Mouse (Mus musculus): ENCODE data around the gene Eps15l1. TPM values are rescaled to one million over a fixed set of nuclear protein-coding genes. Genes with fewer than 3 reads are reported as not detected.

The Eps15l1 gene
- polyA plus RNA-seq, 1 experiment: 91.4 TPM

- Histone ChIP-seq H3K4me3 (ENCODE audit: control insufficient read depth, insufficient read depth, low read length) (no peak overlapping the region), H3K27ac (ENCODE audit: control insufficient read depth, insufficient read depth, low read length) (no peak overlapping the region), H3K27me3 (ENCODE audit: control insufficient read depth, insufficient read depth, low read length) (no peaks in the 10 kb centered on the region), H3K36me3 (ENCODE audit: control insufficient read depth, insufficient read depth, low read length) (no peaks in the 10 kb centered on the region), H3K4me1 (replicated peaks; ENCODE audit: control insufficient read depth, insufficient read depth, low read length) (peaks cover 20% of the 10 kb centered on the region)
- TF ChIP-seq POLR2A (IDR thresholded peaks at IDR 0.05; ENCODE audit: control insufficient read depth, extremely low read depth, insufficient read depth, low read length, poor library complexity): no peak
- no peak for TF ChIP-seq CTCF (IDR thresholded peaks at IDR 0.05; ENCODE audit: borderline replicate concordance, control insufficient read depth, extremely low read depth, insufficient read depth, low read length, poor library complexity)
- DNase-seq: no peak
- WGBS: 94% methylated on average over 3 of the region's 3 CpGs
These were observed 92.1 kb downstream of the Eps15l1 start for GRCm38 (mm10) chr8:72329116-72329515.

GRCm38 (mm10) chr8:72324708-72325107, 96.6 kb downstream of the Eps15l1 start:
- H3K27ac ChIP-seq (ENCODE audit: control insufficient read depth, insufficient read depth, low read length): no peak overlapping the region
- no peaks in the 10 kb centered on the region; the same call in 1 of the 2 replicates for H3K27me3 ChIP-seq (ENCODE audit: control insufficient read depth, insufficient read depth, low read length)
- no peak overlapping the region for H3K4me3 ChIP-seq (ENCODE audit: control insufficient read depth, insufficient read depth, low read length)
- DNase-seq: no peak
- WGBS: 96% methylated on average over 2 of the region's 2 CpGs
- H3K36me3 ChIP-seq (ENCODE audit: control insufficient read depth, insufficient read depth, low read length): peaks cover 11% of the 10 kb centered on the region
- no peak for TF ChIP-seq CTCF (IDR thresholded peaks at IDR 0.05; ENCODE audit: borderline replicate concordance, control insufficient read depth, extremely low read depth, insufficient read depth, low read length, poor library complexity)
- no peak for TF ChIP-seq POLR2A (IDR thresholded peaks at IDR 0.05; ENCODE audit: control insufficient read depth, extremely low read depth, insufficient read depth, low read length, poor library complexity)
- H3K4me1 ChIP-seq (replicated peaks; ENCODE audit: control insufficient read depth, insufficient read depth, low read length): peaks cover 32% of the 10 kb centered on the region

GRCm38 (mm10) chr8:72324036-72324706, 97.1 kb downstream of the Eps15l1 start:
- Histone ChIP-seq H3K27me3 (ENCODE audit: control insufficient read depth, insufficient read depth, low read length) (peaks cover 3% of the 10 kb centered on the region; the same call in 1 of the 2 replicates), H3K27ac (ENCODE audit: control insufficient read depth, insufficient read depth, low read length) (no peak overlapping the region)
- DNase-seq: no peak

GRCm38 (mm10) chr8:72323131-72323725, 98.0 kb downstream of the Eps15l1 start:
- TF ChIP-seq CTCF (IDR thresholded peaks at IDR 0.05; ENCODE audit: borderline replicate concordance, control insufficient read depth, extremely low read depth, insufficient read depth, low read length, poor library complexity) (no peak), POLR2A (IDR thresholded peaks at IDR 0.05; ENCODE audit: control insufficient read depth, extremely low read depth, insufficient read depth, low read length, poor library complexity) (no peak)
- Histone ChIP-seq H3K4me1 (replicated peaks; ENCODE audit: control insufficient read depth, insufficient read depth, low read length) (peaks cover 42% of the 10 kb centered on the region), H3K36me3 (ENCODE audit: control insufficient read depth, insufficient read depth, low read length) (peaks cover 11% of the 10 kb centered on the region), H3K27me3 (ENCODE audit: control insufficient read depth, insufficient read depth, low read length) (peaks cover 3% of the 10 kb centered on the region; the same call in 1 of the 2 replicates), H3K27ac (ENCODE audit: control insufficient read depth, insufficient read depth, low read length) (peak overlapping the region; percentile 6; the same call in 1 of the 2 replicates), H3K4me3 (ENCODE audit: control insufficient read depth, insufficient read depth, low read length) (no peak overlapping the region)
- 83% methylated on average over 6 of the region's 6 CpGs for WGBS
- DNase-seq: no peak

More at GRCm38 (mm10) chr8:72324036-72324706, 97.1 kb downstream of the Eps15l1 start:
- Histone ChIP-seq H3K36me3 (ENCODE audit: control insufficient read depth, insufficient read depth, low read length) (peaks cover 11% of the 10 kb centered on the region), H3K4me1 (replicated peaks; ENCODE audit: control insufficient read depth, insufficient read depth, low read length) (peaks cover 37% of the 10 kb centered on the region), H3K4me3 (ENCODE audit: control insufficient read depth, insufficient read depth, low read length) (no peak overlapping the region)
- no peak for TF ChIP-seq POLR2A (IDR thresholded peaks at IDR 0.05; ENCODE audit: control insufficient read depth, extremely low read depth, insufficient read depth, low read length, poor library complexity)
- TF ChIP-seq CTCF (IDR thresholded peaks at IDR 0.05; ENCODE audit: borderline replicate concordance, control insufficient read depth, extremely low read depth, insufficient read depth, low read length, poor library complexity): no peak
- 90% methylated on average over 10 of the region's 10 CpGs for WGBS

- Histone ChIP-seq H3K4me1 (replicated peaks; ENCODE audit: control insufficient read depth, insufficient read depth, low read length) (peaks cover 46% of the 10 kb centered on the region), H3K36me3 (ENCODE audit: control insufficient read depth, insufficient read depth, low read length) (peaks cover 11% of the 10 kb centered on the region), H3K27me3 (ENCODE audit: control insufficient read depth, insufficient read depth, low read length) (peaks cover 3% of the 10 kb centered on the region; the same call in 1 of the 2 replicates), H3K27ac (ENCODE audit: control insufficient read depth, insufficient read depth, low read length) (peak overlapping the region; percentile 6; the same call in 1 of the 2 replicates), H3K4me3 (ENCODE audit: control insufficient read depth, insufficient read depth, low read length) (peak overlapping the region; percentile 6; the same call in 1 of the 2 replicates)
- WGBS: 27% methylated on average over 7 of the region's 7 CpGs
- no peak for DNase-seq
- TF ChIP-seq CTCF (IDR thresholded peaks at IDR 0.05; ENCODE audit: borderline replicate concordance, control insufficient read depth, extremely low read depth, insufficient read depth, low read length, poor library complexity) (no peak), POLR2A (IDR thresholded peaks at IDR 0.05; ENCODE audit: control insufficient read depth, extremely low read depth, insufficient read depth, low read length, poor library complexity) (no peak)
These were observed 98.8 kb downstream of the Eps15l1 start for GRCm38 (mm10) chr8:72322471-72322889.

GRCm38 (mm10) chr8:72321635-72322441, 99.4 kb downstream of the Eps15l1 start:
- DNase-seq: no peak
- H3K27ac ChIP-seq (ENCODE audit: control insufficient read depth, insufficient read depth, low read length): peak overlapping the region; percentile 25
- peaks cover 3% of the 10 kb centered on the region; the same call in 1 of the 2 replicates for H3K27me3 ChIP-seq (ENCODE audit: control insufficient read depth, insufficient read depth, low read length)
- H3K4me1 ChIP-seq (replicated peaks; ENCODE audit: control insufficient read depth, insufficient read depth, low read length): peaks cover 47% of the 10 kb centered on the region
- H3K36me3 ChIP-seq (ENCODE audit: control insufficient read depth, insufficient read depth, low read length): peaks cover 11% of the 10 kb centered on the region
- TF ChIP-seq CTCF (IDR thresholded peaks at IDR 0.05; ENCODE audit: borderline replicate concordance, control insufficient read depth, extremely low read depth, insufficient read depth, low read length, poor library complexity): no peak
- no peak for TF ChIP-seq POLR2A (IDR thresholded peaks at IDR 0.05; ENCODE audit: control insufficient read depth, extremely low read depth, insufficient read depth, low read length, poor library complexity)
- H3K4me3 ChIP-seq (ENCODE audit: control insufficient read depth, insufficient read depth, low read length): peak overlapping the region; percentile 26
- 77% methylated on average over 20 of the region's 20 CpGs for WGBS
